Mouse (Mus musculus): ENCODE data around the gene Rbms3. TPM values are rescaled to one million over a fixed set of nuclear protein-coding genes. Genes with fewer than 3 reads are reported as not detected.

Gene Rbms3
- polyA plus RNA-seq, 1 experiment from 2014 or later, result 13.1 TPM

DNA sequence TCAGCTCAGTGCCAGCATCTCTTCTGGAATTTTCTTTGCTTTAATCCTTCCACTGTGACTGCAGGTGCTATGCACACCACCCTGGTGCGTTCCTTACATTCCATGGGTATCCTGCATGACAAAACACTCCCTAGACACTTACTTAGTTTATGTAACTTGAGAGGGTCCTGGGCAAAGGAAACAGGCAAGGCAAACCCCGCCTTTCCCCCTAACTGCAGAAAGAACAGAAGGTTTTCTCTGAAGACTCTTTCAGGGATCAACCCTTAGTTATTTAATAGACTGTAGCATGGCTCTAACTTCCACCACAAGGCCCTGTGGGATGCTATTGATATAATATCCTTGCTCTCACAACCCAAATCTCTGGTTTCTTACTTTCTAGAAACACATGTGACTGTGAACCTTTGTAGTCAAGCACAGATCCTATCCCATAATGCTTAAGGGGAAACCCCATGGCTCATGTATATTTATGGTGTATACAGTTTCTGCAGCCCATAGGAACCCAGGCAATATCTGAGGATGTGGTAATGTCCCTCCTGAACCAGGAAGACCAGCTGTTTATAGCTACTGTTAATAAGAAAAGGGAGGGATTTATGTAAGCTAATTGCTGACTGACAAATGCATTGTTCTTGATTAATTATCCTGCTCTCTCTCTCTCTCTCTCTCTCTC lies 557.1 kb downstream of the Rbms3 start:
- no peak overlapping the region for H3K4me2 ChIP-seq
- H3K27ac ChIP-seq, result no peak overlapping the region

GRCm38 (mm10) chr9:117070616-117071015 lies 559.1 kb downstream of the Rbms3 start:
- 85% methylated on average over 2 of the region's 2 CpGs for WGBS
- Histone ChIP-seq H3K9me3 (replicated peaks) (no peaks in the 10 kb centered on the region; the same call in 1 of the 2 replicates), H3K9ac (no peak overlapping the region), H3K4me1 (peaks cover 7% of the 10 kb centered on the region; the same call in 1 of the 2 replicates), H3K27me3 (no peaks in the 10 kb centered on the region), H3K4me3 (no peak overlapping the region), H3K36me3 (ENCODE audit: poor library complexity, severe bottlenecking) (no peaks in the 10 kb centered on the region), H3K27ac (no peak overlapping the region), H3K4me2 (no peak overlapping the region)
- no peak for ATAC-seq

More for the DNA sequence above, 557.1 kb downstream of the Rbms3 start:
- H3K36me3 ChIP-seq (ENCODE audit: poor library complexity, severe bottlenecking), result no peaks in the 10 kb centered on the region
- H3K27me3 ChIP-seq, result no peaks in the 10 kb centered on the region
- H3K9me3 ChIP-seq (replicated peaks), result no peaks in the 10 kb centered on the region
- H3K4me1 ChIP-seq, result peaks cover 7% of the 10 kb centered on the region; the same call in 1 of the 2 replicates
- WGBS, result 44% methylated on average over 2 of the region's 2 CpGs
- H3K9ac ChIP-seq, result no peak overlapping the region
- ATAC-seq, result no peak
- H3K4me3 ChIP-seq, result no peak overlapping the region

GRCm38 (mm10) chr9:117069232-117069631 lies 560.5 kb downstream of the Rbms3 start:
- Histone ChIP-seq H3K4me2 (no peak overlapping the region), H3K4me3 (no peak overlapping the region), H3K9me3 (replicated peaks) (no peaks in the 10 kb centered on the region; the same call in 1 of the 2 replicates), H3K27ac (no peak overlapping the region), H3K27me3 (no peaks in the 10 kb centered on the region), H3K4me1 (peaks cover 7% of the 10 kb centered on the region; the same call in 1 of the 2 replicates), H3K36me3 (ENCODE audit: poor library complexity, severe bottlenecking) (no peaks in the 10 kb centered on the region), H3K9ac (no peak overlapping the region)
- ATAC-seq, result no peak
- WGBS, result 89% methylated on average over 1 of the region's 1 CpGs

DNA sequence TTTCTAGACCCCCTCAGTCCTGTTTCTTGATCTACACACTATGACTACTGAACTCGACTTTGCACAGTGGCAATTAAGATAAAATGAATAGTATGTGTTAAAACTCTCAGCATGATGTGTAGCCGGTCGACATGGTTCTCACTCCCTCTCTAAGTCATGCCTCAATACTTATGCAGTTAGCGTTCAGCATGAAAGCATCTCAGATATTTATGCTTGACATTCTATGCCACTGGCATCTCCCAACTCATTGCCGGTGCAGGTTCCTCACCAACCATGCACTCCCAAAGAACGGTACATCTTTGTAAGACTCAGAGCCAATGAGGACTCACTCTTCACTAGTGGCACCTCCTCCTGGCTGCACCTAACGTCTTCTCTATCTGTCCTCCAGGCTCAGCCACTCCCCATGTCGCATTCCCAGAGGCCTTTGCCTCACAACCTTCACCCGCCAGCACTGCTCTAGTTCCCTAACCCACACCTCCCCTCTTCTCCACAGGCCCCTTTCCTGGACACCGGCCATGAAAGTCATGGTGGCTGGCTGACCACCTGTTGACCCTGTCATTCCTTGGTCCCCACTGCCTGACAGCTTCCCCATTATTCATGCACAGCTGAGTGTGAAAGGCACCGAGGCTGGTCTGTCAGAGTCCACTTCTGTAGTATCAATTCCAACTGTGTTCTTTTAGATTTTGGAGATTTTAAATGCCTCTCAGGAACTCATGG lies 561.9 kb downstream of the Rbms3 start:
- Histone ChIP-seq H3K9me3 (replicated peaks) (no peaks in the 10 kb centered on the region; the same call in 1 of the 2 replicates), H3K27ac (no peak overlapping the region), H3K9ac (no peak overlapping the region), H3K36me3 (ENCODE audit: poor library complexity, severe bottlenecking) (no peaks in the 10 kb centered on the region), H3K27me3 (no peaks in the 10 kb centered on the region), H3K4me3 (no peak overlapping the region), H3K4me2 (no peak overlapping the region), H3K4me1 (peaks cover 3% of the 10 kb centered on the region; the same call in 1 of the 2 replicates)
- no peak for ATAC-seq
- WGBS, result 86% methylated on average over 11 of the region's 11 CpGs

- Histone ChIP-seq H3K9ac (no peak overlapping the region), H3K4me2 (no peak overlapping the region), H3K4me3 (no peak overlapping the region), H3K27me3 (no peaks in the 10 kb centered on the region), H3K9me3 (replicated peaks) (no peaks in the 10 kb centered on the region; the same call in 1 of the 2 replicates), H3K4me1 (no peaks in the 10 kb centered on the region), H3K36me3 (ENCODE audit: poor library complexity, severe bottlenecking) (no peaks in the 10 kb centered on the region), H3K27ac (no peak overlapping the region)
- ATAC-seq, result no peak
- WGBS, result 88% methylated on average over 3 of the region's 3 CpGs
Observed at GRCm38 (mm10) chr9:117066502-117066901, 563.2 kb downstream of the Rbms3 start.

DNA sequence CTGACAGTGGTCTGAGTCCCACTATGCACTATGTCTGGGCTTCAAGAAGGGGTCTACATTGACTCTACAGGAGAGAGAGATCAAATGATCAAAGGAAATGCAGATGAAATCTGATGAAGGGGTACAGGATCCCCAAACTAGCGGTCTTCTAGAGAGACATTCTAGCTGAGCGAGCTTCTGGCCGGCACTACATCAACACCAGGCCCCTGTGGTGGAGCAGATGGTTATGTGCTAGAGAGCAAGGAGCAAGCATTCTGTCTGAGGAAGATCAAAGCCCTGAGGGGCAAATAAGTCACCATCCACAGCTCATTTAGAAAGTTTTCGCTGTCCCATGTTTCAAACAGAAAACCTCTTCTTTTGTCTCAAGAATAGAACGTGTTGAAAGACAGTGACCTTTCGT lies 564.1 kb downstream of the Rbms3 start:
- ATAC-seq, result no peak
- H3K27ac ChIP-seq, result no peak overlapping the region
- no peak overlapping the region for H3K4me2 ChIP-seq
- 92% methylated on average over 6 of the region's 6 CpGs for WGBS
- H3K27me3 ChIP-seq, result no peaks in the 10 kb centered on the region
- H3K4me1 ChIP-seq, result no peaks in the 10 kb centered on the region
- H3K36me3 ChIP-seq (ENCODE audit: poor library complexity, severe bottlenecking), result no peaks in the 10 kb centered on the region
- H3K9me3 ChIP-seq (replicated peaks), result no peaks in the 10 kb centered on the region; the same call in 1 of the 2 replicates
- H3K4me3 ChIP-seq, result no peak overlapping the region
- no peak overlapping the region for H3K9ac ChIP-seq

- Histone ChIP-seq H3K9me3 (replicated peaks) (no peaks in the 10 kb centered on the region), H3K27me3 (no peaks in the 10 kb centered on the region), H3K36me3 (ENCODE audit: poor library complexity, severe bottlenecking) (no peaks in the 10 kb centered on the region), H3K27ac (no peak overlapping the region), H3K4me3 (no peak overlapping the region), H3K4me1 (no peaks in the 10 kb centered on the region), H3K9ac (no peak overlapping the region), H3K4me2 (no peak overlapping the region)
- no peak for ATAC-seq
- 100% methylated on average over 1 of the region's 1 CpGs for WGBS
Observed at GRCm38 (mm10) chr9:117059586-117059985, 570.1 kb downstream of the Rbms3 start.

DNA sequence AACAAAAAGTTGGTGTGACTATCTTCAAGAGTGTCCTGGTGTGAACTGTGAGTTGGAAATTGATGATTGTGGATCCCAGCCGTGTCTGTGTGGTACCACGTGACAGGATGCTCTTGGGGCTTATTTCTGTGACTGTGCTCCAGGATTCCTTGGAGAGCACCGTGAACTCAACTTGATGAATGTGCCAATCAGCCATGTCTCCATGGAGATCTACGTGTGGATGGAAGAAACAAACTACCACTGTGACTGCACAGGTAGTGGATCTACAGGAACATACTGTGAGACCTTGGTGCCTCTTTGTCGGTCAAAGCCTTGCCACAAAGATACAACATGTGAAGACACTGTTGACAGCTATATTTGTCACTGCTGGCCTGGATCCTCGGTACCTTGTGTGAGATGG lies 570.6 kb downstream of the Rbms3 start:
- H3K9ac ChIP-seq, result no peak overlapping the region
- H3K27ac ChIP-seq, result no peak overlapping the region
- no peaks in the 10 kb centered on the region for H3K9me3 ChIP-seq (replicated peaks)
- no peaks in the 10 kb centered on the region for H3K27me3 ChIP-seq
- H3K36me3 ChIP-seq (ENCODE audit: poor library complexity, severe bottlenecking), result no peaks in the 10 kb centered on the region
- H3K4me2 ChIP-seq, result no peak overlapping the region
- H3K4me1 ChIP-seq, result no peaks in the 10 kb centered on the region
- WGBS, result 90% methylated on average over 6 of the region's 6 CpGs
- no peak overlapping the region for H3K4me3 ChIP-seq
- ATAC-seq, result no peak

- Histone ChIP-seq H3K4me2 (no peak overlapping the region), H3K4me3 (no peak overlapping the region), H3K9me3 (replicated peaks) (no peaks in the 10 kb centered on the region), H3K27ac (no peak overlapping the region), H3K36me3 (ENCODE audit: poor library complexity, severe bottlenecking) (no peaks in the 10 kb centered on the region), H3K4me1 (no peaks in the 10 kb centered on the region), H3K27me3 (no peaks in the 10 kb centered on the region), H3K9ac (no peak overlapping the region)
- no peak for ATAC-seq
- 93% methylated on average over 2 of the region's 2 CpGs for WGBS
Observed at GRCm38 (mm10) chr9:117051935-117052334, 577.8 kb downstream of the Rbms3 start.

DNA sequence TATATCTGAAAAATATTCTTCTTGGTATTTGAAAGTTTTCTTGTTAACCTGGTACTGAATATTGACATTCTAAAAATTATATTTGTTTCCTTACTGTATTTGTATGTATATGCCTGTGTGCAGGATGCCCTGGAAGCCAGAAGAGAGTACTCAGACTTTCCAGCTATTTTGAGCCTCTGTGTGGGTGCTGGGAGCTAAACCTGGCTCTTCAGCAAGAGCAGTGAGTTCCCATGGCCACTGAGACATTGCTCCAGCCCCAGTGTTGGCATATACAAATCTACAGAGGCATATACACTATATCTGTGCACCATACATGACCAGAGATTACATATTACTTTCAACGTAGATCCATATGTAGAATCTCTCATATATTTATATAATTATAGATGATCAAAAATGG lies 581.1 kb downstream of the Rbms3 start:
- H3K27ac ChIP-seq, result no peak overlapping the region
- no peak overlapping the region for H3K9ac ChIP-seq
- no peak overlapping the region for H3K4me3 ChIP-seq
- 96% methylated on average over 1 of the region's 1 CpGs for WGBS
- H3K9me3 ChIP-seq (replicated peaks), result no peaks in the 10 kb centered on the region
- H3K36me3 ChIP-seq (ENCODE audit: poor library complexity, severe bottlenecking), result no peaks in the 10 kb centered on the region
- no peak for ATAC-seq
- H3K4me2 ChIP-seq, result no peak overlapping the region
- no peaks in the 10 kb centered on the region for H3K27me3 ChIP-seq
- no peaks in the 10 kb centered on the region for H3K4me1 ChIP-seq

DNA sequence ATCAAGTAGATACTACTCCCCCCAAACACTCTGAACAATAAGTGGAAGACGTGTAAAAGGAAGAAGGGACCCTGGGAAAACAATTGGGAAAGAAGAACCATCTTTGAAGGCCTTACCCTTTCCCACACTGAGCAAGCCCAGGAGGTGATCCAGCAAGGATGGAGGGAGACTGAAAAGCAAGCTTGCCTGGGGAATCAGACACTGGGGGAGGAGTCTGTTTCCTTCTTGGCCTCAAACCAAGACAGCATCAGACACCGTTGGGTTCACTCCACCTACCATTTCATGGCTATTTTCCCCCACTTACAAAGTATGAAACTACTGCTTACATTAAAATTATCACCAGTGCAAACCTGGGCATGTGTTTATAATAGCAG lies 587.7 kb downstream of the Rbms3 start:
- 67% methylated on average over 2 of the region's 2 CpGs for WGBS
- ATAC-seq, result no peak
- no peaks in the 10 kb centered on the region for H3K9me3 ChIP-seq (replicated peaks)
- no peaks in the 10 kb centered on the region for H3K27me3 ChIP-seq
- no peak overlapping the region for H3K9ac ChIP-seq
- H3K4me1 ChIP-seq, result no peaks in the 10 kb centered on the region
- no peak overlapping the region for H3K27ac ChIP-seq
- no peak overlapping the region for H3K4me2 ChIP-seq
- H3K36me3 ChIP-seq (ENCODE audit: poor library complexity, severe bottlenecking), result no peaks in the 10 kb centered on the region
- no peak overlapping the region for H3K4me3 ChIP-seq

DNA sequence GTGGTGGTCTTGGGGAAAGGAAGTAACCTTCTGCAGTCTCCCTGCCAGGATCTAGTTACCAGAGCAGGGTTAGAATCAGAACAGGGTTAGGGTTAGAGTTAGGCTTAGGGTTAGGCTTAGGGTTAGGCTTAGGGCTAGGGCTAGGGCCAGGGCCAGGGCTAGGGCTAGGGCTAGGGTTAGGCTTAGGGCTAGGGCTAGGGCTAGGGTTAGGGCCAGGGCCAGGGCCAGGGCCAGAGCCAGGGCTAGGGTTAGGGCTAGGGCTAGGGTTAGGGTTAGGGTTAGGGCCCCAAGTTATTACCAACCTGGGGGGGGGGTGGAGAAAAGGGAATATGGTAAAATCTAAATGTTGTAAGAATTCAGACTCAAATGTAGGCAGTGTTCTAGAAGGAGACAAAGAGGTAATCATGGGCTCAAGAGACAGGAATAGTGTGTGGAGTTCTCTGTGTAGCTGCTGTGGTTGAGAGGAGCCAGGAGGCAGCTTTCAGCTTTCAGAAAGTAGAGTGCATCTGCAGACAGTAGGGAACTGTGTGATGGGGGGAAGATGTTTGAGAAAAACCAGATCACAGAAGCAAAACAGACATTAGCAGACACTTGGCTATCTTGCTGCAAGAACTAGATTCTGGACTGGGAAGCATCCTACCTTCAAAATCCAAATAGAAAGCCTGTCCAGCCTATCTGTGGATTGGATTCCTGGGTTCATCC lies 588.3 kb downstream of the Rbms3 start:
- no peak for ATAC-seq
- Histone ChIP-seq H3K4me3 (no peak overlapping the region), H3K9ac (no peak overlapping the region), H3K27ac (no peak overlapping the region), H3K4me1 (no peaks in the 10 kb centered on the region), H3K27me3 (no peaks in the 10 kb centered on the region), H3K36me3 (ENCODE audit: poor library complexity, severe bottlenecking) (no peaks in the 10 kb centered on the region), H3K9me3 (replicated peaks) (no peaks in the 10 kb centered on the region), H3K4me2 (no peak overlapping the region)

All from forebrain, embryonic 13.5 days (tissue).